Mouse (Mus musculus): ENCODE measurements around the gene Slc18a3.
A peak's percentile ranks its signal among the peaks of the same experiment; 100 is the strongest.

Slc18a3 gene

GRCm38 (mm10) chr14:32464601-32465505 is at the start of gene Slc18a3:
TSS of gene Slc18a3 (minus strand) at chr14:32464850.
- TF ChIP-seq NANOG (IDR thresholded peaks at IDR 0.05; ENCODE audit: borderline replicate concordance, low read length) (no peak), CTCF (conservative IDR thresholded peaks at IDR 0.05; ENCODE audit: low read length) (no peak), POU5F1 (IDR thresholded peaks at IDR 0.05; ENCODE audit: borderline replicate concordance, low read length) (no peak)
- H3K4me1 ChIP-seq (replicated peaks; ENCODE audit: low read depth, low read length): peaks cover 45% of the 10 kb centered on the region
- H3K9me3 ChIP-seq (ENCODE audit: low read length): no peaks in the 10 kb centered on the region

GRCm38 (mm10) chr14:32513336-32514032 is 48.8 kb upstream of the Slc18a3 start, which contains the start of gene Ercc6:
TSS of gene Ercc6 (plus strand) at chr14:32513521.
- Histone ChIP-seq H3K4me1 (replicated peaks; ENCODE audit: low read depth, low read length) (peaks cover 18% of the 10 kb centered on the region), H3K4me3 (replicated peaks; ENCODE audit: low read length) (peak within 1 kb of the TSS; percentile 84), H3K27me3 (ENCODE audit: insufficient read depth, low read length) (peaks cover 33% of the 10 kb centered on the region), H3K36me3 (ENCODE audit: insufficient read depth, low read length) (peaks cover 28% of the 10 kb centered on the region), H3K9me3 (ENCODE audit: low read length) (no peaks in the 10 kb centered on the region)
- TF ChIP-seq NANOG (IDR thresholded peaks at IDR 0.05; ENCODE audit: borderline replicate concordance, low read length): no peak
- no peak for TF ChIP-seq CTCF (conservative IDR thresholded peaks at IDR 0.05; ENCODE audit: low read length)
- no peak for TF ChIP-seq POU5F1 (IDR thresholded peaks at IDR 0.05; ENCODE audit: borderline replicate concordance, low read length)

More at GRCm38 (mm10) chr14:32464601-32465505, at the start of gene Slc18a3:
- Histone ChIP-seq H3K27me3 (ENCODE audit: insufficient read depth, low read length) (peaks cover 79% of the 10 kb centered on the region), H3K36me3 (ENCODE audit: insufficient read depth, low read length) (no peaks in the 10 kb centered on the region), H3K4me3 (replicated peaks; ENCODE audit: low read length) (peak within 1 kb of the TSS; percentile 81)

- Histone ChIP-seq H3K4me1 (replicated peaks; ENCODE audit: low read depth, low read length) (peaks cover 18% of the 10 kb centered on the region), H3K9me3 (ENCODE audit: low read length) (no peaks in the 10 kb centered on the region), H3K36me3 (ENCODE audit: insufficient read depth, low read length) (peaks cover 25% of the 10 kb centered on the region), H3K27me3 (ENCODE audit: insufficient read depth, low read length) (peaks cover 35% of the 10 kb centered on the region), H3K4me3 (replicated peaks; ENCODE audit: low read length) (peak overlapping the region; percentile 84; the same call in 1 of the 2 replicates)
- TF ChIP-seq POU5F1 (IDR thresholded peaks at IDR 0.05; ENCODE audit: borderline replicate concordance, low read length) (no peak), CTCF (conservative IDR thresholded peaks at IDR 0.05; ENCODE audit: low read length) (no peak), NANOG (IDR thresholded peaks at IDR 0.05; ENCODE audit: borderline replicate concordance, low read length) (no peak)
Measured at GRCm38 (mm10) chr14:32512912-32513311, 48.3 kb upstream of the Slc18a3 start.

- no peaks in the 10 kb centered on the region for H3K36me3 ChIP-seq (ENCODE audit: insufficient read depth, low read length)
- peaks cover 13% of the 10 kb centered on the region for H3K4me1 ChIP-seq (replicated peaks; ENCODE audit: low read depth, low read length)
- TF ChIP-seq NANOG (IDR thresholded peaks at IDR 0.05; ENCODE audit: borderline replicate concordance, low read length) (no peak), CTCF (conservative IDR thresholded peaks at IDR 0.05; ENCODE audit: low read length) (no peak), POU5F1 (IDR thresholded peaks at IDR 0.05; ENCODE audit: borderline replicate concordance, low read length) (no peak)
- no peak overlapping the region for H3K4me3 ChIP-seq (replicated peaks; ENCODE audit: low read length)
- no peaks in the 10 kb centered on the region for H3K9me3 ChIP-seq (ENCODE audit: low read length)
- peaks cover 43% of the 10 kb centered on the region for H3K27me3 ChIP-seq (ENCODE audit: insufficient read depth, low read length)
Measured at GRCm38 (mm10) chr14:32509443-32509961, 44.9 kb upstream of the Slc18a3 start.

GRCm38 (mm10) chr14:32508105-32508835 is 43.6 kb upstream of the Slc18a3 start:
- TF ChIP-seq NANOG (IDR thresholded peaks at IDR 0.05; ENCODE audit: borderline replicate concordance, low read length): no peak
- TF ChIP-seq POU5F1 (IDR thresholded peaks at IDR 0.05; ENCODE audit: borderline replicate concordance, low read length): no peak
- TF ChIP-seq CTCF (conservative IDR thresholded peaks at IDR 0.05; ENCODE audit: low read length): no peak
- H3K36me3 ChIP-seq (ENCODE audit: insufficient read depth, low read length): no peaks in the 10 kb centered on the region

GRCm38 (mm10) chr14:32507216-32507615 is 42.6 kb upstream of the Slc18a3 start:
- H3K4me1 ChIP-seq (replicated peaks; ENCODE audit: low read depth, low read length): no peaks in the 10 kb centered on the region
- H3K4me3 ChIP-seq (replicated peaks; ENCODE audit: low read length): no peak overlapping the region
- peaks cover 38% of the 10 kb centered on the region for H3K27me3 ChIP-seq (ENCODE audit: insufficient read depth, low read length)
- H3K9me3 ChIP-seq (ENCODE audit: low read length): no peaks in the 10 kb centered on the region
- TF ChIP-seq NANOG (IDR thresholded peaks at IDR 0.05; ENCODE audit: borderline replicate concordance, low read length) (no peak), POU5F1 (IDR thresholded peaks at IDR 0.05; ENCODE audit: borderline replicate concordance, low read length) (no peak), CTCF (conservative IDR thresholded peaks at IDR 0.05; ENCODE audit: low read length) (no peak)
- no peaks in the 10 kb centered on the region for H3K36me3 ChIP-seq (ENCODE audit: insufficient read depth, low read length)

More at GRCm38 (mm10) chr14:32508105-32508835, 43.6 kb upstream of the Slc18a3 start:
- Histone ChIP-seq H3K4me1 (replicated peaks; ENCODE audit: low read depth, low read length) (peaks cover 5% of the 10 kb centered on the region), H3K4me3 (replicated peaks; ENCODE audit: low read length) (no peak overlapping the region), H3K27me3 (ENCODE audit: insufficient read depth, low read length) (peaks cover 41% of the 10 kb centered on the region), H3K9me3 (ENCODE audit: low read length) (no peaks in the 10 kb centered on the region)

- Histone ChIP-seq H3K27me3 (ENCODE audit: insufficient read depth, low read length) (peaks cover 31% of the 10 kb centered on the region), H3K9me3 (ENCODE audit: low read length) (no peaks in the 10 kb centered on the region), H3K36me3 (ENCODE audit: insufficient read depth, low read length) (no peaks in the 10 kb centered on the region), H3K4me1 (replicated peaks; ENCODE audit: low read depth, low read length) (no peaks in the 10 kb centered on the region), H3K4me3 (replicated peaks; ENCODE audit: low read length) (no peak overlapping the region)
- no peak for TF ChIP-seq POU5F1 (IDR thresholded peaks at IDR 0.05; ENCODE audit: borderline replicate concordance, low read length)
- no peak for TF ChIP-seq CTCF (conservative IDR thresholded peaks at IDR 0.05; ENCODE audit: low read length)
- TF ChIP-seq NANOG (IDR thresholded peaks at IDR 0.05; ENCODE audit: borderline replicate concordance, low read length): no peak
Measured at GRCm38 (mm10) chr14:32506329-32506728, 41.7 kb upstream of the Slc18a3 start.
